Mouse (Mus musculus): ENCODE results near the gene Adgra3. TPM values are rescaled to one million over a fixed set of nuclear protein-coding genes. Genes with fewer than 3 reads are reported as not detected.

Gene Adgra3
- polyA plus RNA-seq, 1 experiment from 2014 or later: 34.2 TPM

DNA sequence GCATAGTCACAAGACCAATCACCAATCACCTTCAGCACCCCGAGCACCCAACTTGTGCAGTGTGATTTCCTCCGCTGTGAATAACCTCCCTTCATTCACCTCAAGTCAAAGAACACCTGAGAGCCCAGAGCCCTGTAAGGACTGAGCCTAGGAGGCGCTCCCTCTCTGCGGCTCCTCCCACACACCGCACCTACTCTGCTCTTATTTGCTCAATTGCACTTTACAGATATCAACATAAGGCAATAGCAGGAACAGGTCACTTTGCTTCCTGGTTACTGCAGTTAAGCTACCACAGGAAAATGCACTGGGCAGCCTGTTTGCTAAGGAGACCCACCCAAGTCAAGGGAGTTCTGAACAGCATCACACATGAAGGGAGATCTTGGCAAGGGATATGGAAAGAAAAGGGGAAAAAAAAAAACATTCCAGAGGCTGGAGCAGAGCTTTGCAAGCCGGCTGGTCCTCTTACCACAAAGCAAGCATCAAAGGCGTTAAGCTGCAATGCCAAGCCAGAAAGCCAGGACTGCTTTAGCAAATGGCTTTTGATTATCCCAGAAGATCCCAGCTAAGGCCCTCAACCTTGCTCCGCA is 68.0 kb downstream of the Adgra3 start:
- no peak for DNase-seq (ENCODE audit: low spot score)
- Histone ChIP-seq H3K27me3 (ENCODE audit: insufficient read depth, poor library complexity, severe bottlenecking) (no peaks in the 10 kb centered on the region), H3K36me3 (peaks cover 86% of the 10 kb centered on the region), H3K4me3 (no peak overlapping the region), H3K4me1 (replicated peaks) (no peaks in the 10 kb centered on the region), H3K9me3 (no peaks in the 10 kb centered on the region), H3K27ac (no peak overlapping the region)
- WGBS: 93% methylated on average over 8 of the region's 8 CpGs

DNA sequence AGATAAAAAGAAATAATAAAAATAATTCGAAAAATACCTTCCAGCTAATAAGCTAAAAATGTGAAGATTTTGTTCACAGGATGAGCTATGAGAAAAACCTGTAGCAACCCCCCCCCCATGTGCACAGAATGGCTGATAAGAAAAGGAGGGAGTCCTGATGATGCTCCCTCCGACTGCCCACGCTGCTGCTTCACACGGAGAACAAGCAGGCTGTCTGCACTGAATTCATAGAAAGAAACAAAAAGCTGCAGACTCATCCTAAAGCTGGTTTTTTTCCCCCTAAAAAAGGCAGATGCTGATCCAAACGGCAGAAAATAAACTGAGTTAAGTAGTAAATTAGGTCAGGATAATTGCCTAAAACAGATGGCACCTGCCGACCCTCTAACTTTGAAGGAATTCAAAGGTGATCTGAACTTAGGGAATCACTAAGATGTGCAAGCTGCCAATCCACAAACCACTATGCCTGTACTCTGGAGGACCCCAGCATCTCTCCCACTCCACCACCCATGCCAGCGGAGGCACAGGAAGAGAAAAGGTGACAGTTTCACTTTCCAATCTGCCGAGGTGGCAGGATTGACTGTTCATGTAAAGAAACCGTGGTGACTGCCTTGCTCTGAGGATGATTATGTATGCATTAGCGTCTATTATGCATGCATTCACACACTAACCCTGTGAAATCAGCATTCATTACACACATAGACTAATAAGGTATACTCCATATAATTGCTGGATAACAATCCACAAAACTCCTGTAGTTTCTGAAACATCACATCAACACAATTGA is 70.6 kb downstream of the Adgra3 start:
- 85% methylated on average over 10 of the region's 10 CpGs for WGBS
- Histone ChIP-seq H3K4me3 (no peak overlapping the region), H3K36me3 (peaks cover 91% of the 10 kb centered on the region), H3K9me3 (no peaks in the 10 kb centered on the region), H3K4me1 (replicated peaks) (no peaks in the 10 kb centered on the region), H3K27me3 (ENCODE audit: insufficient read depth, poor library complexity, severe bottlenecking) (no peaks in the 10 kb centered on the region), H3K27ac (no peak overlapping the region)
- no peak for DNase-seq (ENCODE audit: low spot score)

DNA sequence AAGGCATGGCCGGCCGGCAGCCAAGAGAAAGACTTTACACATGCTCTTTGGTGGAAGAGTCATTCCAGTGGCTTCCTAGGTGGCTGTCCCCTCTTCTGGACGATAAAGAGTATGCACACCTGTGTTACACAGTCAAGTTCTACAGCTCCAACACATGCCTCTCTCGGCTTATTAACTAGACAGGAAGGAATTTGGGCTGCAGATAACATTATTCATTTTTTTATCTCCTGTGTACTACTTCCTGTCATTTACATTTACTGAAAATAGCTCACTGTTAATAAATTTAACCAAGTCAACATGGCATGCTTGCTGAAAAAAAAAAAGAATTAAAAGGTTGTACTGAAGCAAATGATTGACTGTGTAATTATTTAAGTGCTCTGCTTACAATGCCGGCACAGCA is 78.1 kb downstream of the Adgra3 start:
- 91% methylated on average over 5 of the region's 5 CpGs for WGBS
- Histone ChIP-seq H3K36me3 (peaks cover 57% of the 10 kb centered on the region), H3K4me1 (replicated peaks) (no peaks in the 10 kb centered on the region), H3K9me3 (no peaks in the 10 kb centered on the region), H3K27me3 (ENCODE audit: insufficient read depth, poor library complexity, severe bottlenecking) (no peaks in the 10 kb centered on the region), H3K4me3 (no peak overlapping the region), H3K27ac (no peak overlapping the region)
- no peak for DNase-seq (ENCODE audit: low spot score)

DNA sequence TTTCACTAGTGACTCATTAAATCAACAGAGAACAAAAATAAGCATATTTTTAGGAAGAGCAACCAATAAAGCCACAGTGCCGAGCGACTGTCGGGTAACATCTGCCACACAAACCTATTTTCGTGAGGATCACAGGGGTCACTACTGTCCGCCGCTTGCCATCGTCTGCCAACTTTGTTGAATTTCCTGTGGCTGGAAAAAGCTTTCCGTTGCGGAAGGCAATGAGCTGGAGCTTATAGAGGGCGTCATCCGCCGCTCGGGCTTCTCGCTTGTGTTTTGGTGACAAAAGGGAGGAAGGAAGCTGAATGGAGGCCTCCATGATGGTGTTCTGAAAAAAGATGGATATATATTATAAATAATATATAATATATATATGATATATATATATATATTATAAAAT is 79.6 kb downstream of the Adgra3 start:
- no peaks in the 10 kb centered on the region for H3K4me1 ChIP-seq (replicated peaks)
- no peak overlapping the region for H3K4me3 ChIP-seq
- WGBS: 93% methylated on average over 14 of the region's 14 CpGs
- no peak for DNase-seq (ENCODE audit: low spot score)
- no peak overlapping the region for H3K27ac ChIP-seq
- H3K9me3 ChIP-seq: no peaks in the 10 kb centered on the region
- peaks cover 57% of the 10 kb centered on the region for H3K36me3 ChIP-seq
- H3K27me3 ChIP-seq (ENCODE audit: insufficient read depth, poor library complexity, severe bottlenecking): no peaks in the 10 kb centered on the region

DNA sequence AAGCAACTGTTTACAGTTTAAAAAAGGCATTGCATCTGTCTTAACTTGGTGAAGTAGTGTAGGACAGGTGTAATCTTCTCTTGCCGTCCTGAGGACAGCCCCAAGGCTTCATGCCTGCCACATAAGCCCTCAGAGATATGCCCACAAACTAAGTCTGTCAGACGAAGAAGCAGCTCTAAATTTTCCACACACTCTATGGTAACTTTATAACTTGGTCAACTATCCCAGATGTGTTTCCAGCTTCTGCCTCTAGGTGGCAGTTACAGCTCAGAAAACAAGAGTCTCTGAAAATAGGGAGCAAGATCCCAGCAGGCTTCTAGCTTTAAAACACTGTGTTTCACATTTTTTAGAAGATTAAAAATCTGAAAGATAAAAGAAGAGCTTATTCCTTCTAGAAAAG is 82.8 kb downstream of the Adgra3 start:
- H3K4me3 ChIP-seq: no peak overlapping the region
- no peaks in the 10 kb centered on the region for H3K4me1 ChIP-seq (replicated peaks)
- no peak overlapping the region for H3K27ac ChIP-seq
- DNase-seq (ENCODE audit: low spot score): peak; percentile 36
- H3K36me3 ChIP-seq: peaks cover 71% of the 10 kb centered on the region
- no peaks in the 10 kb centered on the region for H3K9me3 ChIP-seq
- H3K27me3 ChIP-seq (ENCODE audit: insufficient read depth, poor library complexity, severe bottlenecking): no peaks in the 10 kb centered on the region
- 80% methylated on average over 2 of the region's 2 CpGs for whole genome bisulfite sequencing

DNA sequence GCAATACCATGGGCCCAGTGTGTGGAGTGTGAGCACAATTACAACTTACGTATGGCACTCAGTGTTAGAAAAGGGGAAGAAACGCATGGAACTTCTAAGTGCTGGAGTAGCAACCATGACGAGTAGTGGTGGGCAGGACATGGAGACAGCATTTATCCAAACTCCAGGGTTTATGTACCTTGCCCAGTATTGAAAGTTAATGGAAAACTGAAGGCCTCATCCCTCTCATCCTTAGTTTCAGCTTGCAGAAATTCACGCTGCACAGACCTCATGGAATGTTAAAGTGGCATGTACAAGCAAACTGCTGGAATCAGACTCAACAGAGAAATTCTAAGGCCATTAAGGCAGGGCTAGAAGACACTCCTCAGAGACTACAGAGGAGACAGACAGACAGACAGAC is 84.6 kb downstream of the Adgra3 start:
- H3K4me1 ChIP-seq (replicated peaks): no peaks in the 10 kb centered on the region
- no peak for DNase-seq (ENCODE audit: low spot score)
- no peaks in the 10 kb centered on the region for H3K9me3 ChIP-seq
- H3K36me3 ChIP-seq: peaks cover 86% of the 10 kb centered on the region
- H3K4me3 ChIP-seq: no peak overlapping the region
- no peak overlapping the region for H3K27ac ChIP-seq
- 96% methylated on average over 4 of the region's 4 CpGs for WGBS
- no peaks in the 10 kb centered on the region for H3K27me3 ChIP-seq (ENCODE audit: insufficient read depth, poor library complexity, severe bottlenecking)

DNA sequence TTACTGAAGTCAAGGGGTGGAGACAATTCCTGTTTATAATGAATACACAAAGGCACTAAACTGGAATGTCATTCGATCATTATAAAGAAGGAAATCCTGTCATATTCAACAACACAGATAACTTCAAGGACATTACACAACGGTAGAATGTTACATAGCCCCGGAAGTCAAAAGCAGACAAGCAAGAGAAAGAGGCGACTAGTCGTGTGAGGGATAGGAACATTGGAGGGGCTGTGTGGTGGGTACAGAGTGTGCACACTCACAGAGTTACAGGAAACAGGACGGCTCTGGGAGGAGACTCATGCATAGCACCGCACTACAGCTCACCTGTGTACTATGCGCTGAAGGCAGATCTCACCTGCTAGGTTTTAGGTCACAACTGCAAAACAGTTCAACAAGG is 89.1 kb downstream of the Adgra3 start:
- H3K27ac ChIP-seq: no peak overlapping the region

DNA sequence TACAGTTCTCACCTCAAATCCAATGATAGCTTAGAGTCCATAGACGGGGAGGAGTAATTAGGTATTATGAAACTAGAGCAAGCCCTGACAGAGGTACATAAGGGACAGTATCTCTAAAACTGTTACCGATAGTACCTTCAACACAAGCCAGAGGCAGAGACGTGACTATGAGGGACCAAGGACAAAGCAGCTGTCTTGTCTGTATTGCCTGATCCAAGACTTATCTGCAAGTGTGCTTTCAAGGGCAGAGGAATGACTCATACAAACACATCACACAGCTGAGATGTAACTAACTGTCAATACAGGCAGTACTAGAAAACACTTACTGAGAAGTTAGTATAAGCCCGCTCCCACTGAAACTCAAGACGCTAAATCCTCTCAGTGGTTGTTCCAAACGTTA is 91.1 kb downstream of the Adgra3 start:
- DNase-seq (ENCODE audit: low spot score): no peak
- peaks cover 90% of the 10 kb centered on the region for H3K36me3 ChIP-seq
- H3K9me3 ChIP-seq: no peaks in the 10 kb centered on the region
- WGBS: 93% methylated on average over 6 of the region's 6 CpGs
- H3K27ac ChIP-seq: no peak overlapping the region
- no peak overlapping the region for H3K4me3 ChIP-seq
- H3K27me3 ChIP-seq (ENCODE audit: insufficient read depth, poor library complexity, severe bottlenecking): no peaks in the 10 kb centered on the region
- no peaks in the 10 kb centered on the region for H3K4me1 ChIP-seq (replicated peaks)

More for the DNA sequence above, 89.1 kb downstream of the Adgra3 start:
- Histone ChIP-seq H3K4me3 (no peak overlapping the region), H3K27me3 (ENCODE audit: insufficient read depth, poor library complexity, severe bottlenecking) (no peaks in the 10 kb centered on the region), H3K4me1 (replicated peaks) (no peaks in the 10 kb centered on the region), H3K9me3 (no peaks in the 10 kb centered on the region), H3K36me3 (peaks cover 88% of the 10 kb centered on the region)
- 96% methylated on average over 8 of the region's 8 CpGs for WGBS
- DNase-seq (ENCODE audit: low spot score): no peak

DNA sequence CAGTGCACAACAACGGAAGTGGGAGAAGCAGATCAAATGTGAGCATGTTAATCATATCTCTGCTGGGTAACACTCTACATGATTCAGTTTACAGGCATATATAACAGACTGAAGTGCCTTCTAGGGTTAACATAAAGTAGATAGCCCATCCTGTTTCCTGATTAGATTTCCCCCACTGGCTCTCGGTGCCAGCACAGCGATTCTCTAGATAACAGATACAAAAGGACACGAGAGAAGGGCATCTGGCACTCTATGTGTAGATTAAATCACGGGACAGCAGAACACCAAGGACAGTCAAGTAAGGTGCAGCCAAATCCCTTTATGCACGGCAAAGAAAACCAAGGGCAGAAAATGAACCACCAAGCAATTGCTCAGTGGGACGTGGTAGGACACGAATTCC is 93.0 kb downstream of the Adgra3 start:
- peaks cover 91% of the 10 kb centered on the region for H3K36me3 ChIP-seq
- H3K27me3 ChIP-seq (ENCODE audit: insufficient read depth, poor library complexity, severe bottlenecking): no peaks in the 10 kb centered on the region

DNA sequence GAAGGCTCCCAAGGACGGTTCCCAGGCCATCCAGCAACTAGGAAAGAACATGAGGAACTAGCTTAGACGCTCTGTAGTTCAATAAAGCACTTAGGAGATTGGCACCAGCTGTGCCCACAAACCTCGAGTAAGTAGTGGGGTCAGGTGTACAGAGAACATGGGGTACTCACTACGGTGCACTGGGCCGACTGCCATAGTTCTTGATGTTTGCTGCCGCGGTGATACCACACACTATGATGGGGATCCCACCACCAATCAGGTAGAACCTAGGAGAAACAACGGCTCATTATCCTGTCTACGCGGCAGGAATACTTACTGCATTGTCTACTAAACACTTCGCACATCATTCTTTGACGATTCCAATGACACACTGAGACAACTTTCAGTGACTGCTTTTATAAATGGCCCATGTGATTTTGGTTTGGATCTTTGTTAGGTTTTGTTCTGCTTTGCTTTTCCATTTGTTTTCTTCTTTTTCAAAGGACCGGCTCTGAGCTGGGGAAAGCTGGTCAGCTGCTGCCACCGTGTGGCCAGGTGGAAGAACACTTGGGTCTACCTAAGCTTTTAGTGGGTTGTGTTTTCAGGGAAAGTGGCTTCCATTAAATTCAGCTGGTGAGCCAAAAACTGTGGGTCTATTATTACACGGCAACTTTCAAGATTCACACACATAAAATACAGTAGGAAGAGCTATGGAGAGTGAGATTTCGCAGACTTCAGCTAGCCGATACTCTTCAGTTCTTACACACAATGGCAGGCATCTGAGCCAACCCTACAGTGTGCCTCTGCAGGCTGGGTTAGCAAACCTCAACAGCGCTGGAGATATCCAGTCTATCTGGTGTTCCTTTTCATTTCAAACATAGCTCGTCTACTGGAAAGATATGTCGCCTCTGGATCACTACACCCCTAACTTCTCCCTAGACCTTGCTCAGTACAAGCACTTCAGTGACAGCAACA is 97.1 kb downstream of the Adgra3 start:
- H3K36me3 ChIP-seq: peaks cover 85% of the 10 kb centered on the region
- WGBS: 91% methylated on average over 20 of the region's 20 CpGs
- no peaks in the 10 kb centered on the region for H3K9me3 ChIP-seq
- H3K27me3 ChIP-seq (ENCODE audit: insufficient read depth, poor library complexity, severe bottlenecking): no peaks in the 10 kb centered on the region
- no peak overlapping the region for H3K4me3 ChIP-seq
- DNase-seq (ENCODE audit: low spot score): peak; percentile 21
- no peaks in the 10 kb centered on the region for H3K4me1 ChIP-seq (replicated peaks)
- H3K27ac ChIP-seq: no peak overlapping the region

More for the DNA sequence above, 93.0 kb downstream of the Adgra3 start:
- H3K9me3 ChIP-seq: no peaks in the 10 kb centered on the region
- H3K4me3 ChIP-seq: no peak overlapping the region
- no peak overlapping the region for H3K27ac ChIP-seq
- 91% methylated on average over 8 of the region's 8 CpGs for WGBS
- no peaks in the 10 kb centered on the region for H3K4me1 ChIP-seq (replicated peaks)
- no peak for DNase-seq (ENCODE audit: low spot score)

DNA sequence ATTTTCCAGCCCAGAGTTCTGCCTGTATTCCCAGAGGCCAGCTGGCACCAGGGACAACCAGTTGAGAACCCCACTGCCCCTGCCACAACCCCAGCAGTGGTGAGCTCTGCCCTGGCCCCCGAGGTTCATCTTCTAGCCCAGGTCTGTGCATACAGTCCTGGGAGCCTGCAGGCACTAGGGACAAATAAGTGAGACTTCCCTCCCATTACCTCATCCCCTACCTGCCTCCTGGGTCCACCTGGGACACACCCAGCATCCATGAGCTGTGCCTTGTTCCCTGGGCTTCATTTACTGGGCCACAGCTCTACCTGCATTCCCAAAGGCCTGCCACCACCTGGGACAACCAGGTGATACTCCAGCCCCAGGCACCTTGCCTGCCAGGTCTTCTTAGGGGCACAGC is 122.5 kb downstream of the Adgra3 start:
- Histone ChIP-seq H3K27me3 (ENCODE audit: insufficient read depth, poor library complexity, severe bottlenecking) (no peaks in the 10 kb centered on the region), H3K27ac (no peak overlapping the region), H3K4me1 (replicated peaks) (no peaks in the 10 kb centered on the region), H3K36me3 (no peaks in the 10 kb centered on the region), H3K9me3 (no peaks in the 10 kb centered on the region), H3K4me3 (no peak overlapping the region)
- no peak for DNase-seq (ENCODE audit: low spot score)
- 91% methylated on average over 1 of the region's 1 CpGs for WGBS

DNA sequence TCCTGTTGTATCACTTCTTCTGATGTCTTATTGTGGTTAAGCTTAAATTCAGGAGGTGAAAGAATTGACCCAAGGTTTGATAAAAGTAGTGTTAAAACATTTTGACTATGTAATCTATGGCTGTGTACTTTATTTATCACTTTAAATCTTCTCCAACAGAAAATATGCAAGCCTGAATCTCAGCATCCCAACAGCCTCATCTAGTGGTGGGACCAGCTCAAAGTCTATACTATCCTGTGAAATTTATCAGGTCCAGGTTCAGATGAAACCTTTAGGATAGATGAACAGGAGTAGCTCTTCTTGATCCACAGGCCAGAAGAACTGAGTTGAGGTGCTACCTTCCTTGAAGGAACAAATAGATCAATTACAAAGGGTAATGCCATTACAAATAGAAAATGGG is 134.1 kb downstream of the Adgra3 start:
- no peak overlapping the region for H3K27ac ChIP-seq
- no peak for DNase-seq (ENCODE audit: low spot score)

DNA sequence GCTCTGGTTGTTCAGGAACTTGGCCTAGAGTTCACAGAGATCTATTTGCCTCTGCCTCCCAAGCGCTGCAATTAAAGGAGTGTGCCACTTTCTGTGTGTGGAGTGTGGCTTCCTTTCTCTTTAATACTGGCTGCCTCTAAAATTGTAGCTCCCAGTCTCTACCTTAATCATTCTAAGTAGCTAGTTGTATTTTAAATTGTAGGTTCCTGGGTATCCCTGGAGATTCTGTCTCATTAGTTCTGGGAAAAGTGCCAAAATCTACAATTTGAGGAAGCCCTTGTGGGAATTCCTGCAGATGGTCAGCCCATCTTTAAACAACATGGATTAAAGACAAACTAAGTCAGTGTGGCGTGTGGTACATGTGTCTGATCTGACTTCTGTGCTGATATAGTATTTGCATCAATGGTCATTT is 143.1 kb downstream of the Adgra3 start:
- Histone ChIP-seq H3K27me3 (ENCODE audit: insufficient read depth, poor library complexity, severe bottlenecking) (no peaks in the 10 kb centered on the region), H3K9me3 (no peaks in the 10 kb centered on the region), H3K4me3 (no peak overlapping the region), H3K36me3 (no peaks in the 10 kb centered on the region), H3K27ac (no peak overlapping the region), H3K4me1 (replicated peaks) (no peaks in the 10 kb centered on the region)
- 88% methylated on average over 2 of the region's 2 CpGs for WGBS
- DNase-seq (ENCODE audit: low spot score): no peak

More for the DNA sequence above, 134.1 kb downstream of the Adgra3 start:
- Histone ChIP-seq H3K9me3 (no peaks in the 10 kb centered on the region), H3K27me3 (ENCODE audit: insufficient read depth, poor library complexity, severe bottlenecking) (no peaks in the 10 kb centered on the region), H3K4me1 (replicated peaks) (no peaks in the 10 kb centered on the region), H3K4me3 (no peak overlapping the region), H3K36me3 (no peaks in the 10 kb centered on the region)

All from hindbrain, embryonic 10.5 days (tissue).